ENCODE assay signal across 8 mouse cellular contexts in the genomic region with DNA sequence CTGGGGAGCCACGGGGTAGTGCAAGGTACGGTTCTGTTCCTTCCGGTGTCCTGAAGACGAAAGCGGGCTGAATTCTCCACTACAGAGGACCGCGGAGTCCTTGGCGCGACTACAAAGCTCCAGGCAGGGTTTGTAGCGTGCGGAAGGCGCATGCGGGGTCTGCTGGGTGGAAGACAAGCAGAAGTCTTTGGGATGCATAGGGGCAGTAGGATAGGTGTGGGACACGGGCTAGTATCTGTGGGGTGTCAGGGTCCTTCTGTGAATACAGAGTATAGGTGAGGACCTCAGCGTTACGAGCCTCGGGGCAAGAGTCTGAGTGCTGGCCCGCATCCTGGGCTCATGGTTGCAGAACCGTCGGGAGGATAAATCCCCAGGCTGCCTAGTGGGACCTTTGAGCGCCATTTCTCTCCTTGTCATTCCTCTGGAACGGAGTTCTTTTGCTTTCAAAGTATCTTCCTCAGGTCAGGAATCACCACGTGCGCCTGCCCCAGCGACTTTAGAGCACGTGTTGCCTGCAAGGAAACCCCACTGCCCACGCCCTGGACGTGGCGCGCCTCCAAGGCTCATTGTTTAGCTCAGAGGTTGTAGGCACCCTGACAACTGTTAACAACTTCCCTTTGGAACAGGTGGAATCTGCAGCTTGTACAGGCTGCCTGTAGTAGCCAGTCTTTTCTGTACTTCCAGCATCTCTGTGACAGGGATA. TPM values are rescaled to one million over a fixed set of nuclear protein-coding genes. Genes with fewer than 3 reads are reported as not detected.
DNase-seq lines count a peak whose midpoint lies in the region; TF ChIP-seq lines count a peak whose summit lies in the region.

No protein-coding gene starts in this region.

- no peak for TF ChIP-seq CTCF in cortical plate, adult 2 months (IDR thresholded peaks at IDR 0.05; ENCODE audit: extremely low read depth, insufficient read depth, low read length)
- TF ChIP-seq CTCF in spleen, adult 2 months (IDR thresholded peaks at IDR 0.05; ENCODE audit: extremely low read depth, insufficient read depth, insufficient read length, insufficient replicate concordance): no peak

- H3K9me3 ChIP-seq in megakaryocyte, embryonic 14.5 days: peaks cover 10% of the 10 kb centered on the region; the same call in 1 of the 2 replicates

- TF ChIP-seq POLR2A in cortical plate, adult 2 months (IDR thresholded peaks at IDR 0.05; ENCODE audit: extremely low read depth, insufficient read depth, low read length): no peak
- no peak for TF ChIP-seq POLR2A in spleen, adult 2 months (IDR thresholded peaks at IDR 0.05; ENCODE audit: low read depth, low read length)

- peaks cover 16% of the 10 kb centered on the region for H3K27me3 ChIP-seq in megakaryocyte, embryonic 14.5 days (replicated peaks)
- H3K27me3 ChIP-seq in spleen, adult 2 months (ENCODE audit: control insufficient read depth, insufficient read depth, low read length): no peaks in the 10 kb centered on the region

- under 1% methylated on average over 30 of the region's 30 CpGs for WGBS in spleen, adult 2 months

- H3K4me1 ChIP-seq in cortical plate, adult 2 months (ENCODE audit: control insufficient read depth, insufficient read depth, low read length): peaks cover 7% of the 10 kb centered on the region; the same call in 1 of the 2 replicates
- H3K4me1 ChIP-seq in megakaryocyte, embryonic 14.5 days: peaks cover 49% of the 10 kb centered on the region
- peaks cover 7% of the 10 kb centered on the region for H3K4me1 ChIP-seq in spleen, adult 2 months (ENCODE audit: control insufficient read depth, insufficient read depth, insufficient read length)

- DNase-seq in urinary bladder, adult 2 months (ENCODE audit: low spot score): peak; percentile 32
- DNase-seq in urinary bladder, postnatal 4 days (ENCODE audit: low spot score in 2 of 2): no peak
- peak; percentile 52 for DNase-seq in gastrocnemius, postnatal 10 days
- peak; percentile 67 for DNase-seq in induced T-regulatory cell, adult 2 months (ENCODE audit: low read depth)
- peak; percentile 60 to 74 for DNase-seq in left cerebral cortex, postnatal 14 days (ENCODE audit: low spot score in 2 of 2)
- no peak for DNase-seq in spleen, adult 2 months (ENCODE audit: low read depth in 1 of 2, low spot score in 2 of 2)

- H3K4me3 ChIP-seq in cortical plate, adult 2 months (ENCODE audit: insufficient read depth, low read length): peak overlapping the region; percentile 66
- peak overlapping the region; percentile 96 for H3K4me3 ChIP-seq in megakaryocyte, embryonic 14.5 days (replicated peaks)
- peak overlapping the region; percentile 96 for H3K4me3 ChIP-seq in spleen, adult 2 months (ENCODE audit: extremely low read depth, insufficient read depth, insufficient read length)

- H3K36me3 ChIP-seq in megakaryocyte, embryonic 14.5 days (replicated peaks; ENCODE audit: low read length): peaks cover 24% of the 10 kb centered on the region
- H3K36me3 ChIP-seq in spleen, adult 2 months (ENCODE audit: control insufficient read depth, insufficient read depth, low read length): no peaks in the 10 kb centered on the region

- H3K27ac ChIP-seq in cortical plate, adult 2 months (ENCODE audit: insufficient read depth, low read length): 0 out of 2 replicates have a peak overlapping the region, but pooled peaks have one; percentile 38
- no peak overlapping the region for H3K27ac ChIP-seq in spleen, adult 2 months (ENCODE audit: insufficient read depth, low read length)

- intact Hi-C loops in left cerebral cortex, postnatal 14 days (cut with DNase I): no loop called here

RNA-seq across cellular contexts. Expression of a gene that starts 1.4 kb away (rescaled TPM):
- 12.4 and 12.9 TPM in 2 replicates for polyA plus RNA-seq in urinary bladder, adult 2 months (2012; rRNA removed)
- polyA plus RNA-seq in cortical plate, adult 2 months (2012; rRNA removed): 37.2 and 37.9 TPM in 2 replicates
- 1 to 10 TPM; 6.5 to 7.0 TPM for total RNA-seq in gastrocnemius, postnatal 10 days (2021)
- total RNA-seq in left cerebral cortex, postnatal 14 days (2021): 10 to 100 TPM; 27.9 to 28.4 TPM
- polyA plus RNA-seq in megakaryocyte, embryonic 14.5 days (2012; ENCODE audit: insufficient read depth, low replicate concordance): 13.0 and 16.3 TPM in 2 replicates
- polyA plus RNA-seq in spleen, adult 2 months (2012; rRNA removed): 46.5 and 65.7 TPM in 2 replicates

Comparison
In these comparisons a context has a peak if more than half of its experiments do, and no peak if none do; other contexts are left out.
1. DNase-seq: peak in urinary bladder, adult 2 months (single experiment), gastrocnemius, postnatal 10 days (single experiment), induced T-regulatory cell, adult 2 months (single experiment) and left cerebral cortex, postnatal 14 days (2 of 2); none in urinary bladder, postnatal 4 days (0 of 2) and spleen, adult 2 months (0 of 2).
2. Peak in every context shown above with its lines, with median percentiles within 50 percentile points of each other: H3K4me3 ChIP-seq.